Mouse (Mus musculus) left cerebral cortex, adult 8-10 months (tissue): ENCODE results near the gene Saa1. TPM values are rescaled to one million over a fixed set of nuclear protein-coding genes. Genes with fewer than 3 reads are reported as not detected.

Experiments used
- DNase-seq, 2 experiments: peaks; one replicate each; pipeline ENCODE4 v3.0.0; 2022; ENCODE audit warnings: low spot score in 2 of 2
- total RNA-seq, 4 experiments: library from RNA; stranded (reverse); gene quantifications; 2 replicates each; pipeline ENCODE4 v1.2.4; 2022

The Saa1 gene
- total RNA-seq, 4 experiments from 2014 or later: not detected

GRCm38 (mm10) chr7:46718591-46719270 is 24.0 kb downstream of the Saa1 start:
- DNase-seq: no peak

GRCm38 (mm10) chr7:46716897-46717296 is 25.9 kb downstream of the Saa1 start:
- DNase-seq: no peak

- no peak for DNase-seq
Measured at GRCm38 (mm10) chr7:46715600-46715999, 27.2 kb downstream of the Saa1 start, which contains the start of gene Saa3. Saa3 (minus strand) TSS chr7:46715700.

GRCm38 (mm10) chr7:46714518-46714917 is 28.3 kb downstream of the Saa1 start:
- peak in 1 of 2 experiments; percentile 32 for DNase-seq

GRCm38 (mm10) chr7:46712250-46712649 is 30.5 kb downstream of the Saa1 start:
- no peak for DNase-seq

GRCm38 (mm10) chr7:46710390-46710844 is 32.4 kb downstream of the Saa1 start, which contains the start of gene Saal1:
Saal1 (minus strand) TSS chr7:46710680.
- peak; percentile 65 to 69 for DNase-seq

- DNase-seq: no peak
Measured at GRCm38 (mm10) chr7:46700521-46701025, 42.2 kb downstream of the Saa1 start.

- no peak for DNase-seq
Measured at GRCm38 (mm10) chr7:46696754-46697153, 46.0 kb downstream of the Saa1 start.

Other genes starting within 250 kb of the Saa1 start
- 10 to 100 TPM; 66.3 to 76.8 (median 71.3) TPM for gene Sergef, start 103.2 kb downstream of the Saa1 start, total RNA-seq
- under 1 TPM; 0.23 to 0.80 (median 0.56) TPM for gene Tph1, start 70.4 kb downstream of the Saa1 start, total RNA-seq
- gene Saal1, start 32.3 kb downstream of the Saa1 start, total RNA-seq: 1 to 10 TPM; 7.4 to 9.9 (median 8.8) TPM
- gene Saa3, start 27.3 kb downstream of the Saa1 start, total RNA-seq: under 1 TPM in 1 of 4 experiments, not detected in 3; 0.40 TPM
- not detected for gene Saa4, start 10.4 kb downstream of the Saa1 start, total RNA-seq
- gene Saa2, start 8.8 kb upstream of the Saa1 start, total RNA-seq: not detected
- gene Hps5, start 53.1 kb upstream of the Saa1 start, total RNA-seq: 10 to 100 TPM; 13.8 to 19.3 (median 16.5) TPM
- gene Gtf2h1, start 53.1 kb upstream of the Saa1 start, total RNA-seq: 10 to 100 TPM; 35.7 to 41.7 (median 37.8) TPM
- gene Ldha, start 98.5 kb upstream of the Saa1 start, total RNA-seq: 100 to 1,000 TPM; 313 to 352 (median 334) TPM
- not detected for gene Ldhc, start 118.2 kb upstream of the Saa1 start, total RNA-seq
- gene Tsg101, start 177.0 kb upstream of the Saa1 start, total RNA-seq: 10 to 100 TPM; 68.8 to 80.3 (median 76.1) TPM
- gene Uevld, start 215.5 kb upstream of the Saa1 start, total RNA-seq: 10 to 100 TPM; 11.0 to 20.4 (median 19.1) TPM
- not detected for gene Gm9999, start 240.6 kb upstream of the Saa1 start, total RNA-seq